Mouse (Mus musculus): ENCODE measurements around the gene Dnmt3l.

DNA sequence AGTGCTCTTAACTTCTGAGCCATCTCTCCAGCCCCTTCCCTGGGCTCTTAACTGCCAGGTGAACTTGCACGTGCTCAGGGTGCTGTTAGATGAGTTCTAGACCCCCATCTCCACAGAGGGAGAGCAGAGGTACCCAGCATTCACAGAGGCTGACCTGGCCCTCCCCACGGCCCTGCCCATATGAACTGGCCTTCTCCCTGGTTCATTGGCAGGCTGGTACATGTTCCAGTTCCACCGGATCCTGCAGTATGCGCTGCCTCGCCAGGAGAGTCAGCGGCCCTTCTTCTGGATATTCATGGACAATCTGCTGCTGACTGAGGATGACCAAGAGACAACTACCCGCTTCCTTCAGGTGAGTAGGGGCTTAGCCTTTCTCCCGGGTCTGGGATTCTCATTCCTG, 15.3 kb downstream of the Dnmt3l start:
- TF ChIP-seq POLR2A (IDR thresholded peaks at IDR 0.05; ENCODE audit: borderline replicate concordance, low read depth, low read length) (no peak), CTCF (IDR thresholded peaks at IDR 0.05; ENCODE audit: low read depth, low read length) (no peak)
